Mouse (Mus musculus): ENCODE results near the gene Casc1. TPM values are rescaled to one million over a fixed set of nuclear protein-coding genes. Genes with fewer than 3 reads are reported as not detected.

The Casc1 gene
- polyA plus RNA-seq, 2 experiments, result 0.41 to 0.93 TPM

- DNase-seq (ENCODE audit: low spot score), result no peak
- Histone ChIP-seq H3K4me1 (ENCODE audit: control insufficient read depth, insufficient read depth, low read length) (0 out of 2 replicates have a peak, but pooled peaks cover 3% of the 10 kb centered on the region), H3K4me3 (replicated peaks; ENCODE audit: low read length) (no peak overlapping the region), H3K27ac (replicated peaks; ENCODE audit: low read depth, low read length) (no peak overlapping the region), H3K9me3 (ENCODE audit: control insufficient read depth, low read length) (no peaks in the 10 kb centered on the region), H3K27me3 (ENCODE audit: control insufficient read depth, insufficient read depth, low read length) (no peaks in the 10 kb centered on the region), H3K36me3 (ENCODE audit: control insufficient read depth, insufficient read depth, low read length) (peaks cover 18% of the 10 kb centered on the region), H3K9ac (ENCODE audit: low read depth, low read length, severe bottlenecking) (no peak overlapping the region), H3K4me2 (replicated peaks; ENCODE audit: low read depth, low read length, severe bottlenecking) (no peak overlapping the region)
- WGBS, result 82% methylated on average over 2 of the region's 2 CpGs
- TF ChIP-seq POLR2A (IDR thresholded peaks at IDR 0.05; ENCODE audit: borderline replicate concordance, extremely low read depth, insufficient read depth, insufficient read length), result no peak
- no peak for ATAC-seq (ENCODE audit: low FRiP score, low read depth)
These were observed 3.1 kb upstream of the Casc1 start for GRCm38 (mm10) chr6:145213916-145214315.

- Histone ChIP-seq H3K4me2 (replicated peaks; ENCODE audit: low read depth, low read length, severe bottlenecking) (peak overlapping the region; percentile 68), H3K27me3 (ENCODE audit: control insufficient read depth, insufficient read depth, low read length) (no peaks in the 10 kb centered on the region), H3K9ac (ENCODE audit: low read depth, low read length, severe bottlenecking) (peak overlapping the region; percentile 86), H3K9me3 (ENCODE audit: control insufficient read depth, low read length) (no peaks in the 10 kb centered on the region), H3K27ac (replicated peaks; ENCODE audit: low read depth, low read length) (peak overlapping the region; percentile 95), H3K4me1 (ENCODE audit: control insufficient read depth, insufficient read depth, low read length) (0 out of 2 replicates have a peak, but pooled peaks cover 3% of the 10 kb centered on the region), H3K36me3 (ENCODE audit: control insufficient read depth, insufficient read depth, low read length) (0 out of 2 replicates have a peak, but pooled peaks cover 2% of the 10 kb centered on the region), H3K4me3 (replicated peaks; ENCODE audit: low read length) (peak overlapping the region; percentile 73)
- TF ChIP-seq POLR2A (IDR thresholded peaks at IDR 0.05; ENCODE audit: borderline replicate concordance, extremely low read depth, insufficient read depth, insufficient read length), result no peak
- ATAC-seq (ENCODE audit: low FRiP score, low read depth) (peak; percentile 16), DNase-seq (ENCODE audit: low spot score) (no peak)
- WGBS, result 3% methylated on average over 21 of the region's 21 CpGs
These were observed 836 bp upstream of the Casc1 start for GRCm38 (mm10) chr6:145211376-145212305.

GRCm38 (mm10) chr6:145210056-145210680 lies 637 bp downstream of the Casc1 start:
- 37% methylated on average over 8 of the region's 8 CpGs for WGBS

GRCm38 (mm10) chr6:145205142-145205541 lies 5.7 kb downstream of the Casc1 start:
- H3K9me3 ChIP-seq (ENCODE audit: control insufficient read depth, low read length), result no peaks in the 10 kb centered on the region
- ATAC-seq (ENCODE audit: low FRiP score, low read depth), result no peak
- no peak overlapping the region for H3K4me2 ChIP-seq (replicated peaks; ENCODE audit: low read depth, low read length, severe bottlenecking)
- H3K9ac ChIP-seq (ENCODE audit: low read depth, low read length, severe bottlenecking), result no peak overlapping the region
- 70% methylated on average over 10 of the region's 10 CpGs for WGBS
- no peak for TF ChIP-seq POLR2A (IDR thresholded peaks at IDR 0.05; ENCODE audit: borderline replicate concordance, extremely low read depth, insufficient read depth, insufficient read length)
- 0 out of 2 replicates have a peak, but pooled peaks cover under 1% of the 10 kb centered on the region for H3K4me1 ChIP-seq (ENCODE audit: control insufficient read depth, insufficient read depth, low read length)
- no peak overlapping the region for H3K27ac ChIP-seq (replicated peaks; ENCODE audit: low read depth, low read length)
- H3K27me3 ChIP-seq (ENCODE audit: control insufficient read depth, insufficient read depth, low read length), result no peaks in the 10 kb centered on the region
- no peak overlapping the region for H3K4me3 ChIP-seq (replicated peaks; ENCODE audit: low read length)
- no peaks in the 10 kb centered on the region for H3K36me3 ChIP-seq (ENCODE audit: control insufficient read depth, insufficient read depth, low read length)
- no peak for DNase-seq (ENCODE audit: low spot score)

More at GRCm38 (mm10) chr6:145210056-145210680, 637 bp downstream of the Casc1 start:
- no peak for TF ChIP-seq POLR2A (IDR thresholded peaks at IDR 0.05; ENCODE audit: borderline replicate concordance, extremely low read depth, insufficient read depth, insufficient read length)
- ATAC-seq (ENCODE audit: low FRiP score, low read depth) (no peak; the same call in 1 of the 2 replicates), DNase-seq (ENCODE audit: low spot score) (no peak)
- 0 out of 2 replicates have a peak, but pooled peaks cover 3% of the 10 kb centered on the region for H3K4me1 ChIP-seq (ENCODE audit: control insufficient read depth, insufficient read depth, low read length)
- peak overlapping the region; percentile 73 for H3K4me3 ChIP-seq (replicated peaks; ENCODE audit: low read length)
- H3K36me3 ChIP-seq (ENCODE audit: control insufficient read depth, insufficient read depth, low read length), result no peaks in the 10 kb centered on the region
- H3K27ac ChIP-seq (replicated peaks; ENCODE audit: low read depth, low read length), result 0 out of 2 replicates have a peak overlapping the region, but pooled peaks have one; percentile 33
- no peaks in the 10 kb centered on the region for H3K27me3 ChIP-seq (ENCODE audit: control insufficient read depth, insufficient read depth, low read length)
- no peaks in the 10 kb centered on the region for H3K9me3 ChIP-seq (ENCODE audit: control insufficient read depth, low read length)
- peak overlapping the region; percentile 68 for H3K4me2 ChIP-seq (replicated peaks; ENCODE audit: low read depth, low read length, severe bottlenecking)
- 0 out of 2 replicates have a peak overlapping the region, but pooled peaks have one; percentile 34 for H3K9ac ChIP-seq (ENCODE audit: low read depth, low read length, severe bottlenecking)

- DNase-seq (ENCODE audit: low spot score) (no peak), ATAC-seq (ENCODE audit: low FRiP score, low read depth) (no peak)
- Histone ChIP-seq H3K4me3 (replicated peaks; ENCODE audit: low read length) (no peak overlapping the region), H3K4me1 (ENCODE audit: control insufficient read depth, insufficient read depth, low read length) (no peaks in the 10 kb centered on the region), H3K4me2 (replicated peaks; ENCODE audit: low read depth, low read length, severe bottlenecking) (no peak overlapping the region), H3K27me3 (ENCODE audit: control insufficient read depth, insufficient read depth, low read length) (no peaks in the 10 kb centered on the region), H3K9me3 (ENCODE audit: control insufficient read depth, low read length) (no peaks in the 10 kb centered on the region), H3K36me3 (ENCODE audit: control insufficient read depth, insufficient read depth, low read length) (no peaks in the 10 kb centered on the region), H3K9ac (ENCODE audit: low read depth, low read length, severe bottlenecking) (no peak overlapping the region), H3K27ac (replicated peaks; ENCODE audit: low read depth, low read length) (no peak overlapping the region)
- WGBS, result 83% methylated on average over 6 of the region's 6 CpGs
- no peak for TF ChIP-seq POLR2A (IDR thresholded peaks at IDR 0.05; ENCODE audit: borderline replicate concordance, extremely low read depth, insufficient read depth, insufficient read length)
These were observed 6.4 kb downstream of the Casc1 start for GRCm38 (mm10) chr6:145204440-145204839.
